Mouse (Mus musculus) midbrain, postnatal 0 days (tissue): ENCODE measurements around the gene Srp68. TPM values are rescaled to one million over a fixed set of nuclear protein-coding genes. Genes with fewer than 3 reads are reported as not detected.
"Not testable (repeated sequence)": the region's sequence is repeated elsewhere in the genome, so short reads cannot be mapped to it uniquely, and the experiment has no call there.

Experiments
- ATAC-seq: fragments of 200-750 bp; cut with Nextera tagmentation; 2 replicates; pipeline ENCODE4 v1.8.0; 2017; ENCODE audit warnings: moderate number of reproducible peaks, mild to moderate bottlenecking, moderate TSS enrichment, moderate library complexity; ENCODE audit not compliant: low FRiP score
- DNase-seq: peaks from one replicate; pipeline ENCODE4 v3.0.0-alpha.2; 2015; ENCODE audit warnings: low spot score
- H3K27ac ChIP-seq: fragments of 300-500 bp; sonication (generic); 2 replicates; pipeline ENCODE4 v1.5.1; 2014; ENCODE audit warnings: low read depth, mild to moderate bottlenecking, low read length, mixed read lengths
- H3K27me3 ChIP-seq: fragments of 300-500 bp; sonication (generic); 2 replicates; pipeline ENCODE4 v1.6.1; 2014; ENCODE audit warnings: low read length, control low read depth, mixed read lengths; ENCODE audit not compliant: insufficient read depth
- H3K36me3 ChIP-seq: fragments of 300-500 bp; sonication (generic); 2 replicates; pipeline ENCODE4 v1.6.1; 2014; ENCODE audit warnings: low read length, control low read depth, mixed read lengths; ENCODE audit not compliant: insufficient read depth
- H3K4me1 ChIP-seq: fragments of 300-500 bp; sonication (generic); 2 replicates; pipeline ENCODE4 v1.6.1; 2014; ENCODE audit warnings: mild to moderate bottlenecking, control low read depth, antibody characterized with exemption, low read length, mixed read lengths; ENCODE audit not compliant: insufficient read depth
- H3K4me2 ChIP-seq: fragments of 300-500 bp; sonication (generic); 2 replicates; pipeline ENCODE4 v1.6.1; 2014; ENCODE audit warnings: low read depth, mild to moderate bottlenecking, low read length, mixed read lengths; ENCODE audit not compliant: poor library complexity, severe bottlenecking
- H3K4me3 ChIP-seq: fragments of 300-500 bp; sonication (generic); 2 replicates; pipeline ENCODE4 v1.5.1; 2014; ENCODE audit warnings: low read depth, mild to moderate bottlenecking, low read length, moderate library complexity
- H3K9ac ChIP-seq: fragments of 300-500 bp; sonication (generic); replicated peaks from 2 replicates; pipeline ENCODE4 v1.6.1; 2014; ENCODE audit warnings: mild to moderate bottlenecking, low read length, moderate library complexity, mixed read lengths; ENCODE audit not compliant: poor library complexity, severe bottlenecking
- H3K9me3 ChIP-seq: fragments of 300-500 bp; sonication (generic); 2 replicates; pipeline ENCODE4 v1.6.1; 2016; ENCODE audit warnings: low read length, control low read depth
- CTCF ChIP-seq: IDR thresholded peaks from 2 replicates; pipeline ENCODE4 v1.5.1; 2016; ENCODE audit warnings: antibody characterized with exemption, mild to moderate bottlenecking
- WGBS: fragments of 180-500 bp; shearing (Covaris S2); extraction: QIAGEN DNeasy Blood & Tissue Kit; methylation state at CpG from one replicate; pipeline ENCODE4 v1.1.7; 2014; 5-methylcytosine and 5-hydroxymethylcytosine counted together
- polyA plus RNA-seq: library from polyadenylated mRNA; unstranded; fragments of >200 nt; fragmentation: Nextera tagmentation; extraction: Ambion mirVana; gene quantifications from 2 replicates; pipeline ENCODE4 v1.2.1, GENCODE M21; 2015
- total RNA-seq: library from RNA; depleted of rRNA; stranded (reverse); fragments of >200 nt; gene quantifications from 2 replicates; pipeline ENCODE4 v1.2.3, GENCODE M21; 2014

The Srp68 gene
- total and polyA plus RNA-seq, 2 experiments from 2014 or later = 17.7 to 47.9 TPM

- Histone ChIP-seq H3K9me3 (no peaks in the 10 kb centered on the region), H3K4me2 (peak overlapping the region; percentile 53), H3K36me3 (no peaks in the 10 kb centered on the region), H3K27me3 (peaks cover 38% of the 10 kb centered on the region), H3K27ac (no peak overlapping the region), H3K9ac (peak overlapping the region; percentile 50), H3K4me1 (peaks cover 4% of the 10 kb centered on the region; the same call in 1 of the 2 replicates), H3K4me3 (peak overlapping the region; percentile 33)
- DNase-seq = no peak
- no peak for ATAC-seq
- 1% methylated on average over 18 of the region's 18 CpGs for WGBS
- TF ChIP-seq CTCF = no peak
Observed at GRCm38 (mm10) chr11:116281671-116282070, 7.7 kb upstream of the Srp68 start.

DNA sequence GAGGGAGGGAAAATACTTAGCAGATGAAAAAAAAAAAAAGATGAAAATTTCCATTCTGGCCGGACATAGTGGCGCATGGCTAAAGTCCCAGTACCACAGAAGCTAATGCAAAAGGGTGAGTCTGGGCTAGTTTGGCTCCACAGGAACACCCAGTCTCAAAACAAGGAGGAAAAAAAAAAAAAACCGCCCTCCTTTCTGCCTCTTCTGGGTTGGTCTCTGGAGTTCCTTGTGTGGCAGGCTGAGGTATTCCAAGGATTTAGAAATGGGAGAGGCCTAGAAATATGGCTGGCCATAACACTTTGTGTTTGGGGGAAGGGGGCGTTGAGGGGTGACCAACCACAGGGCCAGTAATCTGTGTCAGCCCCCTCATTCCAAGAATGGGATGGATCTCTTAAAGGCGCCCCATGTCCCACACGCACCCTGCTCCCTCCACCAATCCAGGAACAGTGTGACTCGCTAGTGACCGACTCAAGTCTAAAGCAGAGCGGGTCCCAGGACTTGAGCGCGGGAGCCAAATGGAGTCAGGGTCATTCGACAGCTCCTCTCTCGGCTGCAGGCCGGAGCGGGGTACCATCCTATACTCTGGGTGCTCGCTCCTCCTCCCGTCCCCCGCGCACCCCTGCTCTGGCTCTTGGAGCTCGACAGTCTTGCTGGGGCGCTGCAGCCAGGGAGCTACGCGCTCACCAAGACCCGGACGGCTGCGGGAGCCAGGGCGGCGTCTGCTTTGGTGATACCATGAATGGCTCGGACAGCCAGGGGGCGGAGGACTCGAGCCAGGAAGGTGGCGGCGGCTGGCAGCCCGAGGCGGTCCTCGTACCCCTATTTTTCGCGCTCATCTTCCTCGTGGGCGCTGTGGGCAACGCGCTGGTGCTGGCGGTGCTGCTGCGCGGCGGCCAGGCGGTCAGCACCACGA, 7.0 kb upstream of the Srp68 start, which contains the start of gene Galr2:
Galr2 (plus strand) TSS at position 189 of the 913 bp plus-strand sequence.
- DNase-seq = no peak
- peak within 1 kb of the TSS; percentile 50 for H3K9ac ChIP-seq
- H3K4me3 ChIP-seq = peak within 1 kb of the TSS; percentile 33
- peak within 1 kb of the TSS; percentile 53 for H3K4me2 ChIP-seq
- no peak for TF ChIP-seq CTCF
- no peak within 1 kb of the TSS for H3K27ac ChIP-seq
- H3K4me1 ChIP-seq = peaks cover 4% of the 10 kb centered on the region; the same call in 1 of the 2 replicates
- no peaks in the 10 kb centered on the region for H3K36me3 ChIP-seq
- 7% methylated on average over 41 of the region's 48 CpGs for WGBS
- peaks cover 38% of the 10 kb centered on the region for H3K27me3 ChIP-seq
- no peaks in the 10 kb centered on the region for H3K9me3 ChIP-seq
- ATAC-seq = peak; percentile 11; the same call in 1 of the 2 replicates

- H3K36me3 ChIP-seq, H3K4me1 ChIP-seq, H3K27ac ChIP-seq, H3K9me3 ChIP-seq, H3K4me3 ChIP-seq, H3K4me2 ChIP-seq, H3K9ac ChIP-seq, ATAC-seq, DNase-seq: not testable (repeated sequence)
- H3K27me3 ChIP-seq = peaks cover 21% of the 10 kb centered on the region
- WGBS = 89% methylated on average over 1 of the region's 1 CpGs
Observed at GRCm38 (mm10) chr11:116277184-116277583, 3.2 kb upstream of the Srp68 start.

DNA sequence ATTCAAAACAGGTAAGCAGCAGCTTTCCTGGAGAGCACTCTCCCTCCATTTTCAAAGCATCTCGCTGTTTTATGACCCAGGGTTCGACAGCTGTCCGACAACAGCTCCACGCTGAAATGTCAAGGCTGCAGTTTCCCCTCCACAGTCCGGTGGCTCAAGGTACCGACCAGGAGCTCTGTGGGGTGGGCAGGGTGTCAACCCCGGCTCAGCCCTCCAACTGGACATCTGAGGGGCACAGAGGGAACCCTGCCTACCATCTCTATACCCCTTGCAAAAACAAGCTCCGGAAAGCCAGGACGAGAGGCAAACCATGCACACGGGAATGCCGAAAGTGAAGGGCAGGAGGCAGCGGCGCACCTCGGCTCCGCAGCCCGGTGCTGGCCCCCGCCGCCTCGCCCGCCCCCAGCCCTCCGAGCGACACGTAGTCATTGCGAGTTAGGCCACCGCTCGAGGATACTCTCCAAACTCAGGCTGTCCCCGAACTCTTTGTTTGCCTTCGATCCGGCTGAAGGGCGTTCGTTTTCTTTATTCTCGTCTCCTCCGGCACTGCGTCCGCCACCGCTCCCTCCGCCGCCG, 460 bp downstream of the Srp68 start:
- TF ChIP-seq CTCF = no peak
- peak overlapping the region; percentile 84 for H3K4me3 ChIP-seq
- H3K4me2 ChIP-seq = peak overlapping the region; percentile 65
- no peaks in the 10 kb centered on the region for H3K9me3 ChIP-seq
- H3K9ac ChIP-seq = peak overlapping the region; percentile 92
- DNase-seq = no peak
- under 1% methylated on average over 35 of the region's 39 CpGs for WGBS
- peaks cover 4% of the 10 kb centered on the region for H3K4me1 ChIP-seq
- peak; percentile 35 for ATAC-seq
- H3K27me3 ChIP-seq = no peaks in the 10 kb centered on the region
- H3K36me3 ChIP-seq = peaks cover 21% of the 10 kb centered on the region
- H3K27ac ChIP-seq = peak overlapping the region; percentile 92

GRCm38 (mm10) chr11:116272589-116273468, 1.2 kb downstream of the Srp68 start:
- Histone ChIP-seq H3K27me3 (no peaks in the 10 kb centered on the region), H3K4me1 (peaks cover 4% of the 10 kb centered on the region), H3K4me3 (peak overlapping the region; percentile 84), H3K27ac (no peak overlapping the region), H3K9me3 (no peaks in the 10 kb centered on the region), H3K36me3 (peaks cover 28% of the 10 kb centered on the region), H3K9ac (peak overlapping the region; percentile 92), H3K4me2 (peak overlapping the region; percentile 65)
- DNase-seq (no peak), ATAC-seq (no peak)
- WGBS = 63% methylated on average over 12 of the region's 12 CpGs
- TF ChIP-seq CTCF = no peak
